Mouse (Mus musculus): Measurements from ENCODE around the gene Nol7.

Gene Nol7

DNA sequence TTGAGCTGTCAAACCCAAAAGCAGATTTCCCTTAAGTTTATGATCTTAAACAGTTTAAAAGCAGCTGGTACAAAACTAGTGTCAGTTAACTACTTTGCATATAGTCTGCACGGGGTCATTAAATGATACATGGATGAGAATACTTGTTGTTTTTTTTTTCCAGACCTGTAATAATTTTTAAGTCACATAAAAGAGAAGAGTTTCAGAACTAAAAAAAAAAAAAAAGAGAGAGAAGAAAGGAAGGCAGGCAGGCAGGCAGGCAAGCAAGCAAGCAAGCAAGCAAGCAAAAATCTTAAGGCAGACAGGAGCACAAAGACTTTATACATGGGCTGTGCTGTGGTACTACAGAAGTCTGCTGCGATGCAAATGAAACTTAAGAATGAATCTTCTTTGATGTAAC lies 35.2 kb downstream of the Nol7 start:
- no peak for DNase-seq

- no peak for DNase-seq
Observed at GRCm38 (mm10) chr13:43440376-43440775, 42.2 kb downstream of the Nol7 start.

GRCm38 (mm10) chr13:43442551-43442950 lies 44.4 kb downstream of the Nol7 start:
- peak; percentile 31 for DNase-seq

DNA sequence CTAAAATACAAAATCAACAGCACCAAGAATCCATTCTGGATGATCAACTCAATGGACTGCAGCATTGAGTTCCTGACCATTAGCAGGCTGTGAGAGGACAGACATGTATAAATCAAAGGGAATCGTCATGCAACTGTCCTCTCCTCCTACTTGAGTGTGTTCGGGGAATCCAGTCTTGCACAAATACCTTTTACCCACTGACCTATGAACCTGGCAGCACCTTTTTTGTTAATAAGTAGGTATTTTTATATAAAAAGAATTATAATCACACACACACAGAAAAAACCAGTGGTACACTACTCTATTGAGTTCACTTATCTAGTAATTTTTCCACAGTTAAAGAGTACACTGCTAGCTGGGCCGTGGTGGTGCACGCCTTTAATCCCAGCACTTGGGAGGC lies 45.5 kb downstream of the Nol7 start:
- DNase-seq: no peak

- no peak for DNase-seq
Observed at GRCm38 (mm10) chr13:43444717-43445116, 46.5 kb downstream of the Nol7 start.

DNA sequence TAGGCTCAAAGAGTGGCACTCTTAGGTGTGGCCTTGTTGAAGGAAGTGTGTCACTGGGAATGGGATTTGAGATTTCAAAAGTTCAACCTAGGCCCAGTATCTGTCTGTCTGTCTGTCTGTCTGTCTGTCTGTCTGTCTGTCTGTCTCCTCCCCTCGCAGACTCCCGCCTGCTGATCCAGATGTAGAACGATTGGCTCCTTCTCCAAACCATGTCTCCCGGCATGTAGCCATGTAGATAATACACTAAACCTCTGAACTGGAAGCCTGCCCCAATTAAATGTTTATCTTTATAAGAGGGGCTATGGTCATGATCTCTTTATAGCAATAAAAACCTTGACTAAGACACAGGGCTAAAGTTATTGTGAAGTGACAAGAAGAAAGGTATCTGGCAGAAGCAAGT lies 47.6 kb downstream of the Nol7 start:
- no peak for DNase-seq

GRCm38 (mm10) chr13:43447721-43448120 lies 49.5 kb downstream of the Nol7 start:
- DNase-seq: no peak

DNA sequence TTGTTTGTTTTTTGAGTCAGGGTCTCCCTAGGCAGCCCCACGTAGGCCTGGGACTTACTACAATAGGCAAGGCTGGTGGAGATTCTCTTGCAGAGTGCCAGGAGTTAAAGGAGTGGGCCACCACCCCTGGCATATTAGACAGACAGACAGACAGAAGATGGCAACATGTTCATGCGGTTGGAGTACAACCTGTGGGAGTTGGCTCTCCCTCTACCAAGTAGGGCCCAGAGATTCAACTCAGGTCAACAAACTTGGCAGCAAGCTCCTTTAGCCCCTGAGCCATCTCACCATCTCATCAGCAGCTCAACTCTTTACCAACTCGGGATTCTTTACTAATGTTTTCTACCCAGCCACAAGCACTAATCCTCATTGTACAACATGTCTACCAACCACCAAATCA lies 52.5 kb downstream of the Nol7 start:
- no peak for DNase-seq

GRCm38 (mm10) chr13:43452177-43452576 lies 54.0 kb downstream of the Nol7 start:
- no peak for DNase-seq

DNA sequence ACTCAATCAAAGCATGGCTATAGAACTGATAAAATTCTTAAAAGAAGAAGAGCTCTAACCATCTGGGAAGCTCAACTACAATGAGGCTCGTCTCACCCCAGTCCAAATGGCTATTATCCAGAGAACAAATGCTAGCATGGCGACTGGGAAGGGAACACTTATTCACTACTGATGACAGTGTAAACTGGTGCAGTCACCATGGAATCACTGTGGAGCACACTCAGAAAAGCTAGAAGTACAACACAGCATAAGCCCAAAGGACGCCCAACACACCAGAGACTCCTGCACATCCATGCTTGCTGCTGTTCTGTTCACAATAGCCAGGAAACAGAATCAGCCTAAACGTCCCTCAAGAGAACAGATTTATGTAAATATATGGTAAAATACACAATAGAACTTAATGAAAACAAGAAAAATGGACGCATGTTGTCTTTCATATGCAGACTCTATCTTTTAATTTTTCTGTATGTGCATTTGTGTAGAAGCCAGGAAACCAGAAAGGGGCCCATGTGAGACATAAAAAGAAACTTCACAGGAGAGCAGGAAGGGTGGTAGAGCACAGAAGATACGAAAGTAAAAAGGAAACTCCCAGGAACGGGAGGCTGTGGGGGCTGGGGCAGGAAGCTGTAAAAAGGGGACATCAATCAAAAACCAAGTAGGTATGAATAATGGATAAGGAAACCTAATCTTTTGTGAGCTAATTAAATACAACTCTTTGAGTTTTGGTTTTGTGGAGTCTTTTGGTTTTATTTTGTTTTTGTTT lies 54.8 kb downstream of the Nol7 start:
- DNase-seq: no peak

DNA sequence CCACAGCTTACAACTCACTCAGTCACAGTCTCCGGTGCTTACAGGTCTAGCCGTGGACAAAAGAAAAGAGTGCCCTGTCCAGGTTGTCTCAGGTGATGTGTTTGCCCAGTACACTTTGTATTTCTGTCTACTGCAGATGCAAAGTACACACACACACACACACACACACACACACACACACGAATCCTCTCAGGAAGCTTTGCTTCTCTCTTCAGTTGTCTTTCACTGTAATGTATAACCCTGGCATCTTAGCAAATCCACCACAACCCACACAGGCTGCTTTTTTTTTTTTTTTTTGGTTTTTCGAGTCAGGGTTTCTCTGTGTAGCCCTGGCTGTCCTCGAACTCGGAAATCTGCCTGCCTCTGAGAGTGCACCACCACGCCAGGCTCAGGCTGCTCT lies 56.2 kb downstream of the Nol7 start:
- DNase-seq: no peak
